Mouse (Mus musculus) kidney, adult 2 months (tissue): ENCODE results near the gene Fndc10. TPM values are rescaled to one million over a fixed set of nuclear protein-coding genes. Genes with fewer than 3 reads are reported as not detected.
A peak's percentile ranks its signal among the peaks of the same experiment; 100 is the strongest.

Experiments
- DNase-seq: peaks from one replicate; pipeline ENCODE4 v3.0.0; 2021
- H3K27ac ChIP-seq: fragments of 200-500 bp; 2 replicates; pipeline ENCODE4 v1.5.1; 2012; ENCODE audit warnings: low read depth, low read length, control low read depth, inconsistent platforms; ENCODE audit not compliant: insufficient read depth
- H3K27me3 ChIP-seq: fragments of 200-500 bp; replicated peaks from 2 replicates; pipeline ENCODE4 v1.6.1; 2012; ENCODE audit warnings: mild to moderate bottlenecking, moderate library complexity, low read length, inconsistent platforms; ENCODE audit not compliant: control insufficient read depth, insufficient read depth
- H3K36me3 ChIP-seq: fragments of 200-500 bp; 2 replicates; pipeline ENCODE4 v1.6.1; 2012; ENCODE audit warnings: mild to moderate bottlenecking, moderate library complexity, low read length, inconsistent platforms; ENCODE audit not compliant: control insufficient read depth, insufficient read depth
- H3K4me1 ChIP-seq: fragments of 200-500 bp; 2 replicates; pipeline ENCODE4 v1.6.1; 2011; ENCODE audit warnings: low read length; ENCODE audit not compliant: control insufficient read depth, insufficient read depth
- H3K4me3 ChIP-seq: fragments of 200-500 bp; 2 replicates; pipeline ENCODE4 v1.5.1; 2011; ENCODE audit warnings: mild to moderate bottlenecking, low read depth, low read length, control low read depth; ENCODE audit not compliant: insufficient read depth
- CTCF ChIP-seq: fragments of 200-500 bp; conservative IDR thresholded peaks from 2 replicates; pipeline ENCODE4 v1.5.1; 2011; ENCODE audit warnings: low read depth, mild to moderate bottlenecking, control low read depth, low read length, moderate library complexity, mixed read lengths; ENCODE audit not compliant: insufficient read depth, insufficient read length
- POLR2A ChIP-seq: fragments of 200-500 bp; IDR thresholded peaks from one replicate; pipeline ENCODE4 v1.6.1; 2011; ENCODE audit warnings: low read depth, low read length, control low read depth
- WGBS: fragments of 180-500 bp; shearing (Covaris S2); methylation state at CpG from one replicate; pipeline ENCODE4 v1.1.7; 2018; 5-methylcytosine and 5-hydroxymethylcytosine counted together
- polyA plus RNA-seq: library from polyadenylated mRNA; depleted of rRNA; stranded (reverse); fragments of >200 nt; gene quantifications from 2 replicates; pipeline ENCODE4 v1.2.3, GENCODE M21; 2012

The Fndc10 gene
- polyA plus RNA-seq, 1 experiment: 9.8 TPM

- Histone ChIP-seq H3K27ac (no peak overlapping the region), H3K36me3 (no peaks in the 10 kb centered on the region), H3K4me3 (no peak overlapping the region), H3K27me3 (no peaks in the 10 kb centered on the region), H3K4me1 (no peaks in the 10 kb centered on the region)
- no peak for DNase-seq
- no peak for TF ChIP-seq CTCF
- no peak for TF ChIP-seq POLR2A
- WGBS: 74% methylated on average over 12 of the region's 12 CpGs
Observed at GRCm38 (mm10) chr4:155690571-155691375, 3.4 kb upstream of the Fndc10 start.

DNA sequence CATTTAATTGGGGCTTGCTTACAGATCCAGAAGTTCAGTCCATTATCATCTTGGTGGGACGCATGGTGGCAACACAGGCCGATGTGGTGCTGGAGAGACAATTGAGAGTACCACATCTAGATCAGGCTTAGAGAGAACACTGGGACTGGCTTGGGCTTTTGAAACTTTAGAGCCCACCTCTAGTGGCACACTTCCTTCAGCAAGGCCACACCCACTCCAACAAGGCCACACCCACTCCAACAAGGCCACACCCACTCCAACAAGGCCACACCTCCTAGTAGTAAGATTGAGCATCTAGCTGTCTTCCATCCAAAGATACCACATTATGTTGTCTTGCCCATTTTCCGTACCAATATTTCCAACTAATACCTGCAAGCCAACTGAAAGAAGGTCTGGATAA, 1.7 kb upstream of the Fndc10 start:
- Histone ChIP-seq H3K27ac (no peak overlapping the region), H3K36me3 (no peaks in the 10 kb centered on the region), H3K4me1 (no peaks in the 10 kb centered on the region), H3K27me3 (no peaks in the 10 kb centered on the region), H3K4me3 (no peak overlapping the region)
- no peak for TF ChIP-seq CTCF
- TF ChIP-seq POLR2A: no peak
- 95% methylated on average over 3 of the region's 3 CpGs for WGBS
- DNase-seq: no peak

DNA sequence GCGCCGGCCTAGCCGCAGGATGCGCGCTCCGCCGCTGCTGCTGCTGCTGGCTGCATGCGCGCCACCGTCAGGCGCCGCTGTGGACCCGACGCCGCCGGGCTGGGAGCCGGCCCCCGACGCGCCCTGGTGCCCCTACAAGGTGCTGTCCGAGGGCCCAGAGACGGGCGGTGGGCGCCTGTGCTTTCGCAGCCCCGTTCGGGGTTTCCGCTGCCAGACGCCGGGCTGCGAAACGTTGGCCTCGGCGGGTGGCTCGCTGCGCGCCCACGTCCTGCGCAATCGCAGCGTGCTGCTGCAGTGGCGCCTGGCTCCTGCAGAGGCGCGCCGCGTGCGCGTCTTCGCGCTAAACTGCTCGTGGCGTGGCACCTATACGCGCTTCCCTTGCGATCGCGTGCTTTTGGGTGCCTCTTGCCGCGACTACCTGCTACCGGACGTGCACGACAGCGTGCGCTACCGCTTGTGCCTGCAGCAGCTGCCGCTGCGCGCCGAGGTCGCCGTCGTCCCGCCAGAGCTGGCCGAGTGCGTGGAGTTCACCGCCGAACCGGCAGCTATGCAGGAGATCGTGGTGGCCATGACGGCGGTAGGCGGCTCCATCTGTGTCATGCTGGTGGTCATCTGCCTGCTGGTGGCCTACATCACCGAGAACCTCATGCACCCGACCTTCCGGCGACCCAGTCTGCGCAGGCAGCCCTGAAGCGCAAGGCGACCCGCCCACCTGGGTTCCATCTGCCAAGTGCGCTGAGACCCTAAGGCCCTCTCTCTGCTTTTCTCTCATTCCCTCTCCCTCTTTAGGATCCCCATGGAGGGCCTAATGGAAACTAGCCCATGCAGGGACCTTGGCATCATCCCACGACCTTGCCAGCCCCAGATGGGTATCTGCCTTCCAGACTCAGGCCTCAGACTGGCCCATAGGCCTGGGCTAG, 600 bp downstream of the Fndc10 start:
- TF ChIP-seq CTCF: no peak
- TF ChIP-seq POLR2A: no peak
- Histone ChIP-seq H3K4me3 (peak overlapping the region; percentile 61), H3K27ac (no peak overlapping the region), H3K36me3 (no peaks in the 10 kb centered on the region), H3K4me1 (no peaks in the 10 kb centered on the region), H3K27me3 (no peaks in the 10 kb centered on the region)
- 3% methylated on average over 92 of the region's 92 CpGs for WGBS
- DNase-seq: peak; percentile 55

- no peak for DNase-seq
- Histone ChIP-seq H3K36me3 (no peaks in the 10 kb centered on the region), H3K27ac (no peak overlapping the region), H3K4me1 (no peaks in the 10 kb centered on the region), H3K27me3 (no peaks in the 10 kb centered on the region), H3K4me3 (no peak overlapping the region)
- TF ChIP-seq POLR2A: no peak
- no peak for TF ChIP-seq CTCF
- 80% methylated on average over 4 of the region's 4 CpGs for WGBS
Observed at GRCm38 (mm10) chr4:155695531-155696062, 1.5 kb downstream of the Fndc10 start.

GRCm38 (mm10) chr4:155696261-155697255, 2.4 kb downstream of the Fndc10 start:
- H3K27me3 ChIP-seq: no peaks in the 10 kb centered on the region
- no peak for DNase-seq
- H3K36me3 ChIP-seq: no peaks in the 10 kb centered on the region
- no peak overlapping the region for H3K4me3 ChIP-seq
- no peaks in the 10 kb centered on the region for H3K4me1 ChIP-seq
- no peak for TF ChIP-seq POLR2A
- TF ChIP-seq CTCF: no peak
- no peak overlapping the region for H3K27ac ChIP-seq
- WGBS: 71% methylated on average over 16 of the region's 16 CpGs

- no peak for DNase-seq
- no peak overlapping the region for H3K27ac ChIP-seq
- TF ChIP-seq CTCF (peak; percentile 34; the same call in 1 of the 2 replicates), POLR2A (no peak)
- H3K4me1 ChIP-seq: no peaks in the 10 kb centered on the region
- no peak overlapping the region for H3K4me3 ChIP-seq
- no peaks in the 10 kb centered on the region for H3K36me3 ChIP-seq
- H3K27me3 ChIP-seq: no peaks in the 10 kb centered on the region
Observed at GRCm38 (mm10) chr4:155700425-155700824, 6.3 kb downstream of the Fndc10 start.
